Mouse (Mus musculus): ENCODE results near the gene Prrx1.

- TF ChIP-seq POLR2A (IDR thresholded peaks at IDR 0.05; ENCODE audit: extremely low read depth, insufficient read depth, low read length) (no peak), CTCF (IDR thresholded peaks at IDR 0.05; ENCODE audit: extremely low read depth, insufficient read depth, low read length) (no peak)
Measured at GRCm38 (mm10) chr1:163221767-163222166, 91.7 kb downstream of the Prrx1 start.

Measured in cortical plate, adult 2 months (tissue).